Mouse (Mus musculus): ENCODE measurements around the gene Dach1.

- TF ChIP-seq CTCF (IDR thresholded peaks at IDR 0.05; ENCODE audit: low read depth) = no peak
- TF ChIP-seq EP300 (IDR thresholded peaks at IDR 0.05; ENCODE audit: low read depth) = no peak
These were observed 131.0 kb downstream of the Dach1 start for GRCm38 (mm10) chr14:98038524-98038923.

All from liver, embryonic 14.5 days (tissue).